Mouse (Mus musculus): ENCODE data around the gene Actrt2. TPM values are rescaled to one million over a fixed set of nuclear protein-coding genes. Genes with fewer than 3 reads are reported as not detected.
A peak's percentile ranks its signal among the peaks of the same experiment; 100 is the strongest.

The Actrt2 gene
- not detected in 2 replicates for polyA plus RNA-seq (2015; fragmentation: Nextera tagmentation; extraction: Ambion mirVana)

GRCm38 (mm10) chr4:154667767-154668166 is at the start of gene Actrt2:
Gene Actrt2 (minus strand): TSS chr4:154667867.
- no peak within 1 kb of the TSS for H3K4me2 ChIP-seq (replicated peaks; ENCODE audit: low read depth, low read length)
- H3K36me3 ChIP-seq (ENCODE audit: insufficient read depth, low read length) = no peaks in the 10 kb centered on the region
- ATAC-seq (ENCODE audit: low FRiP score, low TSS enrichment) = no peak
- H3K27me3 ChIP-seq (ENCODE audit: insufficient read depth, low read length) = peaks cover 25% of the 10 kb centered on the region
- no peak within 1 kb of the TSS for H3K9ac ChIP-seq (replicated peaks; ENCODE audit: low read length)
- H3K27ac ChIP-seq (ENCODE audit: low read length) = no peak within 1 kb of the TSS
- no peaks in the 10 kb centered on the region for H3K9me3 ChIP-seq (ENCODE audit: low read length)
- H3K4me3 ChIP-seq (ENCODE audit: low read length) = no peak within 1 kb of the TSS
- H3K4me1 ChIP-seq (ENCODE audit: insufficient read depth, low read length) = peaks cover 6% of the 10 kb centered on the region
- 90% methylated on average over 2 of the region's 2 CpGs for WGBS

- H3K4me3 ChIP-seq (ENCODE audit: low read length) = no peak overlapping the region
- H3K27me3 ChIP-seq (ENCODE audit: insufficient read depth, low read length) = peaks cover 12% of the 10 kb centered on the region; the same call in 1 of the 2 replicates
- WGBS = 44% methylated on average over 21 of the region's 21 CpGs
- no peak overlapping the region for H3K9ac ChIP-seq (replicated peaks; ENCODE audit: low read length)
- no peak overlapping the region for H3K4me2 ChIP-seq (replicated peaks; ENCODE audit: low read depth, low read length)
- peaks cover 5% of the 10 kb centered on the region; the same call in 1 of the 2 replicates for H3K4me1 ChIP-seq (ENCODE audit: insufficient read depth, low read length)
- H3K9me3 ChIP-seq (ENCODE audit: low read length) = no peaks in the 10 kb centered on the region
- no peak overlapping the region for H3K27ac ChIP-seq (ENCODE audit: low read length)
- H3K36me3 ChIP-seq (ENCODE audit: insufficient read depth, low read length) = no peaks in the 10 kb centered on the region
- no peak for ATAC-seq (ENCODE audit: low FRiP score, low TSS enrichment)
Observed at GRCm38 (mm10) chr4:154709391-154710107, 41.9 kb upstream of the Actrt2 start.

GRCm38 (mm10) chr4:154708811-154709210 is 41.1 kb upstream of the Actrt2 start:
- no peak overlapping the region for H3K4me3 ChIP-seq (ENCODE audit: low read length)
- no peaks in the 10 kb centered on the region for H3K36me3 ChIP-seq (ENCODE audit: insufficient read depth, low read length)
- peaks cover 12% of the 10 kb centered on the region; the same call in 1 of the 2 replicates for H3K27me3 ChIP-seq (ENCODE audit: insufficient read depth, low read length)
- WGBS = 59% methylated on average over 2 of the region's 2 CpGs
- H3K4me1 ChIP-seq (ENCODE audit: insufficient read depth, low read length) = peaks cover 7% of the 10 kb centered on the region
- H3K27ac ChIP-seq (ENCODE audit: low read length) = no peak overlapping the region
- no peaks in the 10 kb centered on the region for H3K9me3 ChIP-seq (ENCODE audit: low read length)
- H3K9ac ChIP-seq (replicated peaks; ENCODE audit: low read length) = no peak overlapping the region
- no peak for ATAC-seq (ENCODE audit: low FRiP score, low TSS enrichment)
- no peak overlapping the region for H3K4me2 ChIP-seq (replicated peaks; ENCODE audit: low read depth, low read length)

DNA sequence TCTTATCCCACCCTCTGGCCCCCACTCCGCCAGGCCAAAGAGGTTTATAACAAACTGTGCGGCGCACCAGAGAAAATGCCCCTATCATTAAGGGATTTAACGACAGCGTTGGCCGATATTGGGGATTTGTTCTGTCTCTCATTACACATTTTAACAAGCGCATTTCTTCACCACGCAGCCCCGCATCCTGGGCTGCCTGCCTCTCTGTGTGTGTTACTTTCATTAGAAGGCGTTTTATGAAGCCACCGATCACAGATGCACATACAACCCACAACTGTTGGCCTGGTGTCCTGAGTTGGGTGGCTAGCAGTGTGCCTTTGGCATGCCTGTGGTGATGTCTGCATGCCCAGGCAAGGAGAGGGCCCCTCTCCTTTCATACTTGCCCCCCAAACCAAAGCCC is 40.6 kb upstream of the Actrt2 start:
- Histone ChIP-seq H3K4me1 (ENCODE audit: insufficient read depth, low read length) (peaks cover 12% of the 10 kb centered on the region), H3K36me3 (ENCODE audit: insufficient read depth, low read length) (no peaks in the 10 kb centered on the region), H3K4me3 (ENCODE audit: low read length) (no peak overlapping the region), H3K4me2 (replicated peaks; ENCODE audit: low read depth, low read length) (no peak overlapping the region), H3K27me3 (ENCODE audit: insufficient read depth, low read length) (peaks cover 12% of the 10 kb centered on the region; the same call in 1 of the 2 replicates), H3K9me3 (ENCODE audit: low read length) (no peaks in the 10 kb centered on the region), H3K9ac (replicated peaks; ENCODE audit: low read length) (no peak overlapping the region), H3K27ac (ENCODE audit: low read length) (no peak overlapping the region)
- WGBS = 88% methylated on average over 11 of the region's 11 CpGs
- no peak for ATAC-seq (ENCODE audit: low FRiP score, low TSS enrichment)

- ATAC-seq (ENCODE audit: low FRiP score, low TSS enrichment) = no peak
- no peak overlapping the region for H3K9ac ChIP-seq (replicated peaks; ENCODE audit: low read length)
- peaks cover 12% of the 10 kb centered on the region for H3K4me1 ChIP-seq (ENCODE audit: insufficient read depth, low read length)
- no peak overlapping the region for H3K4me2 ChIP-seq (replicated peaks; ENCODE audit: low read depth, low read length)
- no peak overlapping the region for H3K27ac ChIP-seq (ENCODE audit: low read length)
- WGBS = 72% methylated on average over 4 of the region's 4 CpGs
- peaks cover 12% of the 10 kb centered on the region; the same call in 1 of the 2 replicates for H3K27me3 ChIP-seq (ENCODE audit: insufficient read depth, low read length)
- H3K9me3 ChIP-seq (ENCODE audit: low read length) = no peaks in the 10 kb centered on the region
- H3K4me3 ChIP-seq (ENCODE audit: low read length) = no peak overlapping the region
- H3K36me3 ChIP-seq (ENCODE audit: insufficient read depth, low read length) = no peaks in the 10 kb centered on the region
Observed at GRCm38 (mm10) chr4:154707521-154707920, 39.9 kb upstream of the Actrt2 start.

GRCm38 (mm10) chr4:154706442-154706841 is 38.8 kb upstream of the Actrt2 start:
- H3K4me2 ChIP-seq (replicated peaks; ENCODE audit: low read depth, low read length) = no peak overlapping the region
- H3K4me3 ChIP-seq (ENCODE audit: low read length) = no peak overlapping the region
- H3K9ac ChIP-seq (replicated peaks; ENCODE audit: low read length) = no peak overlapping the region
- H3K4me1 ChIP-seq (ENCODE audit: insufficient read depth, low read length) = peaks cover 12% of the 10 kb centered on the region
- no peak overlapping the region for H3K27ac ChIP-seq (ENCODE audit: low read length)
- WGBS = 75% methylated on average over 1 of the region's 1 CpGs
- peaks cover 12% of the 10 kb centered on the region; the same call in 1 of the 2 replicates for H3K27me3 ChIP-seq (ENCODE audit: insufficient read depth, low read length)
- ATAC-seq (ENCODE audit: low FRiP score, low TSS enrichment) = no peak
- no peaks in the 10 kb centered on the region for H3K36me3 ChIP-seq (ENCODE audit: insufficient read depth, low read length)
- no peaks in the 10 kb centered on the region for H3K9me3 ChIP-seq (ENCODE audit: low read length)

GRCm38 (mm10) chr4:154705681-154706080 is 38.0 kb upstream of the Actrt2 start:
- ATAC-seq (ENCODE audit: low FRiP score, low TSS enrichment) = no peak
- H3K4me1 ChIP-seq (ENCODE audit: insufficient read depth, low read length) = peaks cover 12% of the 10 kb centered on the region

GRCm38 (mm10) chr4:154705056-154705455 is 37.4 kb upstream of the Actrt2 start:
- Histone ChIP-seq H3K4me1 (ENCODE audit: insufficient read depth, low read length) (peaks cover 12% of the 10 kb centered on the region), H3K4me2 (replicated peaks; ENCODE audit: low read depth, low read length) (no peak overlapping the region), H3K9me3 (ENCODE audit: low read length) (no peaks in the 10 kb centered on the region), H3K27me3 (ENCODE audit: insufficient read depth, low read length) (peaks cover 9% of the 10 kb centered on the region; the same call in 1 of the 2 replicates), H3K27ac (ENCODE audit: low read length) (no peak overlapping the region), H3K4me3 (ENCODE audit: low read length) (no peak overlapping the region), H3K36me3 (ENCODE audit: insufficient read depth, low read length) (no peaks in the 10 kb centered on the region), H3K9ac (replicated peaks; ENCODE audit: low read length) (no peak overlapping the region)
- no peak for ATAC-seq (ENCODE audit: low FRiP score, low TSS enrichment)
- WGBS = 86% methylated on average over 6 of the region's 6 CpGs

More at GRCm38 (mm10) chr4:154705681-154706080, 38.0 kb upstream of the Actrt2 start:
- Histone ChIP-seq H3K36me3 (ENCODE audit: insufficient read depth, low read length) (no peaks in the 10 kb centered on the region), H3K9me3 (ENCODE audit: low read length) (no peaks in the 10 kb centered on the region), H3K4me2 (replicated peaks; ENCODE audit: low read depth, low read length) (no peak overlapping the region), H3K27me3 (ENCODE audit: insufficient read depth, low read length) (peaks cover 12% of the 10 kb centered on the region; the same call in 1 of the 2 replicates), H3K27ac (ENCODE audit: low read length) (no peak overlapping the region), H3K4me3 (ENCODE audit: low read length) (no peak overlapping the region), H3K9ac (replicated peaks; ENCODE audit: low read length) (no peak overlapping the region)
- WGBS = 54% methylated on average over 4 of the region's 4 CpGs

GRCm38 (mm10) chr4:154704591-154704990 is 36.9 kb upstream of the Actrt2 start:
- no peak overlapping the region for H3K4me2 ChIP-seq (replicated peaks; ENCODE audit: low read depth, low read length)
- no peaks in the 10 kb centered on the region for H3K36me3 ChIP-seq (ENCODE audit: insufficient read depth, low read length)
- peaks cover 8% of the 10 kb centered on the region; the same call in 1 of the 2 replicates for H3K27me3 ChIP-seq (ENCODE audit: insufficient read depth, low read length)
- peaks cover 9% of the 10 kb centered on the region for H3K4me1 ChIP-seq (ENCODE audit: insufficient read depth, low read length)
- 84% methylated on average over 7 of the region's 7 CpGs for WGBS
- no peak overlapping the region for H3K27ac ChIP-seq (ENCODE audit: low read length)
- no peak for ATAC-seq (ENCODE audit: low FRiP score, low TSS enrichment)
- no peak overlapping the region for H3K9ac ChIP-seq (replicated peaks; ENCODE audit: low read length)
- no peak overlapping the region for H3K4me3 ChIP-seq (ENCODE audit: low read length)
- H3K9me3 ChIP-seq (ENCODE audit: low read length) = no peaks in the 10 kb centered on the region

DNA sequence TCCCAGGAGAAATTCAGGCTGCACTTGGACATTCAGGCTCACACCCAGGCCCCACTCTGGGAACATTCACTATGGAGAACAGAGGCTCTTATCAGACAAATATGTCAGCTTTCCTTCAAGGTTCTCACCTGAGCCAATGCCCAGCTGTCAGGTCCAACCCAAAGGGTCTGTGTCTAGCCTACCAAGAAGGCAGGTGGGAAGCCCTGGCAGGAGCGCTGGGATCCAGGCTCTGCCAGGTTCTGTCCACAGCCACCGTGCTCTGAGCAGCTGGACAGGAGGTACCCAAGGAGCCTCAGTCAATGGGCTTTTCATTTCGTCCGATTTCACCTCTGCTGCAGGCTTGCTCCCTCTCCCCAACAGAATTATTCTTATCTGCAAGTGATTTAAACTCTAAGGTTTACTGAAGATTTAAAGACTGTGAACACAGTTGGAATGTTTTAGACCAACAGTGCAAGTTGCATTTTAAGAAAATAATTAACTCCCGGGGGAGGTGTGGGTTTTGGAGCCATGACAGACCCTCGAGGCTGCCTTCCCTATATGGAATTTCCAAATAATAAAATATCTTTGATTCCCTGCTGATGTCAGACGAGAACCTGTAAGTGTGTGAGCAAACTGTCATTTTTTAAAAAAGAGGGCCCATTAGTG is 35.9 kb upstream of the Actrt2 start:
- peaks cover 6% of the 10 kb centered on the region; the same call in 1 of the 2 replicates for H3K27me3 ChIP-seq (ENCODE audit: insufficient read depth, low read length)
- H3K36me3 ChIP-seq (ENCODE audit: insufficient read depth, low read length) = no peaks in the 10 kb centered on the region
- ATAC-seq (ENCODE audit: low FRiP score, low TSS enrichment) = no peak
- no peak overlapping the region for H3K4me3 ChIP-seq (ENCODE audit: low read length)
- H3K9me3 ChIP-seq (ENCODE audit: low read length) = no peaks in the 10 kb centered on the region
- H3K9ac ChIP-seq (replicated peaks; ENCODE audit: low read length) = no peak overlapping the region
- peak overlapping the region; percentile 54; the same call in 1 of the 2 replicates for H3K27ac ChIP-seq (ENCODE audit: low read length)
- H3K4me1 ChIP-seq (ENCODE audit: insufficient read depth, low read length) = peaks cover 7% of the 10 kb centered on the region
- WGBS = 48% methylated on average over 7 of the region's 7 CpGs
- H3K4me2 ChIP-seq (replicated peaks; ENCODE audit: low read depth, low read length) = no peak overlapping the region

All from kidney, embryonic 16.5 days (tissue).